Mouse (Mus musculus) midbrain, embryonic 16.5 days (tissue): ENCODE measurements at regions not wholly inside any gene's neighbourhood (a gene's known extent, or its start where the extent isn't known, plus 50 kb on each side); places are given as distances from the start of the nearest gene placed in this dataset.

ENCODE experiments used
- ATAC-seq: fragments of 200-750 bp; cut with Nextera tagmentation; 2 replicates; pipeline ENCODE4 v1.8.0; 2017; ENCODE audit warnings: moderate TSS enrichment
- H3K27ac ChIP-seq: fragments of 300-500 bp; sonication (generic); 2 replicates; pipeline ENCODE4 v1.5.1; 2014; ENCODE audit warnings: mild to moderate bottlenecking, low read length, mixed read lengths
- H3K27me3 ChIP-seq: fragments of 300-500 bp; sonication (generic); 2 replicates; pipeline ENCODE4 v1.6.1; 2014; ENCODE audit warnings: low read depth, low read length, mixed read lengths; ENCODE audit not compliant: control insufficient read depth, insufficient read depth
- H3K36me3 ChIP-seq: fragments of 300-500 bp; sonication (generic); 2 replicates; pipeline ENCODE4 v1.6.1; 2014; ENCODE audit warnings: mild to moderate bottlenecking, low read length, moderate library complexity, mixed read lengths; ENCODE audit not compliant: control insufficient read depth, insufficient read depth
- H3K4me1 ChIP-seq: fragments of 300-500 bp; sonication (generic); 2 replicates; pipeline ENCODE4 v1.6.1; 2014; ENCODE audit warnings: mild to moderate bottlenecking, low read length, mixed read lengths; ENCODE audit not compliant: control insufficient read depth, insufficient read depth
- H3K4me2 ChIP-seq: fragments of 300-500 bp; sonication (generic); 2 replicates; pipeline ENCODE4 v1.6.1; 2014; ENCODE audit warnings: mild to moderate bottlenecking, low read length, mixed read lengths
- H3K4me3 ChIP-seq: fragments of 300-500 bp; sonication (generic); 2 replicates; pipeline ENCODE4 v1.5.1; 2014; ENCODE audit warnings: low read depth, mild to moderate bottlenecking, low read length, moderate library complexity, mixed read lengths
- H3K9ac ChIP-seq: fragments of 300-500 bp; sonication (generic); 2 replicates; pipeline ENCODE4 v1.6.1; 2014; ENCODE audit warnings: low read depth, low read length, mixed read lengths
- H3K9me3 ChIP-seq: fragments of 300-500 bp; sonication (generic); replicated peaks from 2 replicates; pipeline ENCODE4 v1.6.1; 2014; ENCODE audit warnings: mild to moderate bottlenecking, low read length, mixed read lengths; ENCODE audit not compliant: control insufficient read depth, poor library complexity, severe bottlenecking
- WGBS: fragments of 180-500 bp; shearing (Covaris S2); extraction: QIAGEN DNeasy Blood & Tissue Kit; methylation state at CpG from one replicate; pipeline ENCODE4 v1.1.7; 2014; 5-methylcytosine and 5-hydroxymethylcytosine counted together

- Histone ChIP-seq H3K27ac (no peak overlapping the region), H3K9ac (no peak overlapping the region), H3K27me3 (no peaks in the 10 kb centered on the region), H3K4me2 (no peak overlapping the region), H3K36me3 (no peaks in the 10 kb centered on the region), H3K4me1 (0 out of 2 replicates have a peak, but pooled peaks cover 3% of the 10 kb centered on the region), H3K9me3 (no peaks in the 10 kb centered on the region), H3K4me3 (no peak overlapping the region)
- WGBS = 43% methylated on average over 3 of the region's 3 CpGs
- peak; percentile 70; the same call in 1 of the 2 replicates for ATAC-seq
Measured at GRCm38 (mm10) chr8:60071610-60072009, 431.4 kb downstream of the Gm10283 start.

GRCm38 (mm10) chr8:60055063-60055462, 447.9 kb downstream of the Gm10283 start:
- Histone ChIP-seq H3K4me2 (no peak overlapping the region), H3K27me3 (no peaks in the 10 kb centered on the region), H3K27ac (no peak overlapping the region), H3K4me3 (no peak overlapping the region), H3K36me3 (no peaks in the 10 kb centered on the region), H3K4me1 (no peaks in the 10 kb centered on the region), H3K9me3 (no peaks in the 10 kb centered on the region), H3K9ac (no peak overlapping the region)
- 83% methylated on average over 2 of the region's 2 CpGs for WGBS
- no peak for ATAC-seq

- H3K4me2 ChIP-seq = no peak overlapping the region
- H3K4me3 ChIP-seq = no peak overlapping the region
- H3K36me3 ChIP-seq = no peaks in the 10 kb centered on the region
- 31% methylated on average over 2 of the region's 2 CpGs for WGBS
- no peak overlapping the region for H3K9ac ChIP-seq
- peak; percentile 86 for ATAC-seq
- H3K27ac ChIP-seq = no peak overlapping the region; the same call in 1 of the 2 replicates
- no peaks in the 10 kb centered on the region for H3K27me3 ChIP-seq
- H3K4me1 ChIP-seq = peaks cover 3% of the 10 kb centered on the region; the same call in 1 of the 2 replicates
- H3K9me3 ChIP-seq = no peaks in the 10 kb centered on the region
Measured at GRCm38 (mm10) chr8:60028676-60029075, 474.3 kb downstream of the Gm10283 start.
